Mouse (Mus musculus) liver, adult 2 months (tissue): ENCODE results near the gene Cux2. TPM values are rescaled to one million over a fixed set of nuclear protein-coding genes. Genes with fewer than 3 reads are reported as not detected.

Experiments
- DNase-seq: peaks from one replicate; pipeline ENCODE4 v3.0.0-alpha.2; 2011; ENCODE audit warnings: low read depth, low spot score; ENCODE audit errors: extremely low read depth
- H3K27ac ChIP-seq: fragments of 200-500 bp; replicated peaks from 2 replicates; pipeline ENCODE4 v1.5.1; 2012; ENCODE audit warnings: low read depth, mild to moderate bottlenecking, control low read depth, inconsistent platforms, low read length; ENCODE audit not compliant: insufficient read depth
- H3K27me3 ChIP-seq: fragments of 200-500 bp; 2 replicates; pipeline ENCODE4 v1.6.1; 2012; ENCODE audit warnings: mild to moderate bottlenecking, moderate library complexity, low read length, inconsistent platforms; ENCODE audit not compliant: control insufficient read depth, insufficient read depth
- H3K36me3 ChIP-seq: fragments of 200-500 bp; 2 replicates; pipeline ENCODE4 v1.6.1; 2012; ENCODE audit warnings: low read length, inconsistent platforms; ENCODE audit not compliant: control insufficient read depth, insufficient read depth
- H3K4me1 ChIP-seq: fragments of 200-500 bp; 2 replicates; pipeline ENCODE4 v1.6.1; 2011; ENCODE audit warnings: low read length; ENCODE audit not compliant: control insufficient read depth, insufficient read depth
- H3K4me3 ChIP-seq: fragments of 200-500 bp; 2 replicates; pipeline ENCODE4 v1.5.1; 2011; ENCODE audit warnings: low read depth, mild to moderate bottlenecking, control low read depth, low read length, moderate library complexity; ENCODE audit not compliant: insufficient read depth
- H3K79me2 ChIP-seq: fragments of 200-500 bp; 2 replicates; pipeline ENCODE4 v1.6.1; 2012; ENCODE audit warnings: inconsistent platforms, mild to moderate bottlenecking, low read length, moderate library complexity; ENCODE audit not compliant: control insufficient read depth, insufficient read depth
- H3K9ac ChIP-seq: fragments of 200-500 bp; 2 replicates; pipeline ENCODE4 v1.6.1; 2012; ENCODE audit warnings: low read depth, mild to moderate bottlenecking, control low read depth, inconsistent platforms, low read length
- CTCF ChIP-seq: fragments of 200-500 bp; IDR thresholded peaks from 2 replicates; pipeline ENCODE4 v1.5.1; 2011; ENCODE audit warnings: low read depth, low read length, control low read depth
- POLR2A ChIP-seq: fragments of 200-500 bp; IDR thresholded peaks from 2 replicates; pipeline ENCODE4 v1.6.1; 2011; ENCODE audit warnings: low read length, control low read depth; ENCODE audit not compliant: insufficient read depth; ENCODE audit errors: extremely low read depth
- WGBS: fragments of 180-500 bp; shearing (Covaris S2); methylation state at CpG from one replicate; pipeline ENCODE4 v1.1.7; 2018; 5-methylcytosine and 5-hydroxymethylcytosine counted together
- polyA plus RNA-seq: library from polyadenylated mRNA; depleted of rRNA; stranded (reverse); fragments of >200 nt; gene quantifications from 2 replicates; pipeline ENCODE4 v1.2.3, GENCODE M21; 2012
- total RNA-seq: library from RNA; depleted of rRNA; stranded (reverse); fragments of >200 nt; gene quantifications from 2 replicates; pipeline ENCODE4 v1.2.3, GENCODE M21; 2014

Gene Cux2
- total and polyA plus RNA-seq, 2 experiments: 4.1 to 11.6 TPM

DNA sequence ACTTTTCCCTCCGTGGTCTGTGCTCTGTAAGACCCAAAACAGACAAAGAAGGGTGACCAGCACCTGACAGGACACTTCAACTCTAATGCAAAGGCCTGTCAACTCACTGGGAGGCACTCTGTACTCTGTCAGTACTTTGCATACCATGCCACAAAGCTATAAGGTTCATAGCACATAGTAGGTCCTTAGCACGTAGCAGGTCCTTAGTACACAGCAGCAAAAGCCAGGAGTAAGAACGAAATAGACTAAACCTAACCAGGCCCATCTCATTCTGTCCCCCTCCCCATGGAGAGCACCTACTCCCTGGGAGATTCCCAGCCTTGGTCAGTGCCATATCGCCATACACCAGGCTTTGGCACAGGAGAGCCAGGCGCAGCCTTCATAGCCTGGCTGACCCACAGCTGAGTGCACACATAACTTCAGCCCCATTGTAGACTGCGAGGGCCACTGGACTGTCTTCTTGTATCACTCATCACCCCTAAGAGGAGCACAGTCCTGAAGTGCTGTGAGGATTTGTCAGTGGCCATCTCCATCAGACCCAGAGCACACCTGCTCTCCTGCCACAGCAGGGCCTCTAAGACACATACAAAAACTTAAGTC, 218.8 kb downstream of the Cux2 start:
- TF ChIP-seq POLR2A (no peak), CTCF (no peak)
- no peak overlapping the region for H3K9ac ChIP-seq
- no peaks in the 10 kb centered on the region for H3K27me3 ChIP-seq
- no peak for DNase-seq
- no peak overlapping the region for H3K4me3 ChIP-seq
- H3K79me2 ChIP-seq: peaks cover 82% of the 10 kb centered on the region
- peaks cover 28% of the 10 kb centered on the region for H3K4me1 ChIP-seq
- H3K36me3 ChIP-seq: peaks cover 14% of the 10 kb centered on the region; the same call in 1 of the 2 replicates
- 86% methylated on average over 6 of the region's 6 CpGs for WGBS
- no peak overlapping the region for H3K27ac ChIP-seq

- no peak overlapping the region for H3K9ac ChIP-seq
- H3K36me3 ChIP-seq: peaks cover 15% of the 10 kb centered on the region; the same call in 1 of the 2 replicates
- peaks cover 72% of the 10 kb centered on the region for H3K79me2 ChIP-seq
- no peak overlapping the region for H3K27ac ChIP-seq
- no peak for DNase-seq
- 90% methylated on average over 82 of the region's 82 CpGs for WGBS
- H3K4me1 ChIP-seq: peaks cover 24% of the 10 kb centered on the region
- H3K27me3 ChIP-seq: no peaks in the 10 kb centered on the region
- H3K4me3 ChIP-seq: no peak overlapping the region
- TF ChIP-seq CTCF (no peak), POLR2A (no peak)
These were observed 221.1 kb downstream of the Cux2 start for GRCm38 (mm10) chr5:121828491-121829432.

DNA sequence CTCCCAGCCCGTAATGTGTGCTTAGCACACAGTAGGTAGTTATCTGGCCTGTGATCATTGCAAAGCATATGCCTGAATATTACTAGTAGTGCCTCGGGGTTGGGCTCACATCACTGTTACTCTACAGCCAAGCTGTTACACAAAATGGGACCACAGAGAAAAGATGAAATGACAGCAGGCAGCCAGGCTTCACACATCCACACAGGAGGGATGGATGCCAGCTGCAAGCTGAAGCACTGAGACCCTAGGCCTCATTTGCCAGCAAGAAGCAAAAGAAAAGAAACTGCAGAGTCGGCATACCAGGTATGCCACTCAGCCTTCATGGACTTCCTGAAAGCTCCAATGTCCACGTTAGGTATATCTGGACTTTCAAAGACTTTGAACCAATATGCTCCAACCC, 222.0 kb downstream of the Cux2 start:
- H3K36me3 ChIP-seq: peaks cover 15% of the 10 kb centered on the region; the same call in 1 of the 2 replicates
- TF ChIP-seq POLR2A (no peak), CTCF (no peak)

GRCm38 (mm10) chr5:121825606-121826005, 224.3 kb downstream of the Cux2 start:
- no peak for TF ChIP-seq POLR2A
- TF ChIP-seq CTCF: no peak
- no peak overlapping the region for H3K27ac ChIP-seq
- WGBS: 90% methylated on average over 3 of the region's 3 CpGs
- H3K36me3 ChIP-seq: peaks cover 18% of the 10 kb centered on the region; the same call in 1 of the 2 replicates
- no peaks in the 10 kb centered on the region for H3K27me3 ChIP-seq
- H3K4me1 ChIP-seq: peaks cover 16% of the 10 kb centered on the region
- H3K4me3 ChIP-seq: no peak overlapping the region
- no peak overlapping the region for H3K9ac ChIP-seq
- DNase-seq: no peak
- H3K79me2 ChIP-seq: peaks cover 49% of the 10 kb centered on the region

More for the DNA sequence above, 222.0 kb downstream of the Cux2 start:
- WGBS: 82% methylated on average over 4 of the region's 4 CpGs
- Histone ChIP-seq H3K4me3 (no peak overlapping the region), H3K9ac (no peak overlapping the region), H3K27me3 (no peaks in the 10 kb centered on the region), H3K79me2 (peaks cover 70% of the 10 kb centered on the region), H3K27ac (no peak overlapping the region), H3K4me1 (peaks cover 28% of the 10 kb centered on the region)
- DNase-seq: no peak

GRCm38 (mm10) chr5:121824121-121824520, 225.8 kb downstream of the Cux2 start:
- TF ChIP-seq POLR2A (no peak), CTCF (no peak)
- Histone ChIP-seq H3K27ac (peak overlapping the region; percentile 63), H3K9ac (peak overlapping the region; percentile 36; the same call in 1 of the 2 replicates), H3K36me3 (peaks cover 18% of the 10 kb centered on the region; the same call in 1 of the 2 replicates), H3K4me1 (peaks cover 16% of the 10 kb centered on the region), H3K4me3 (no peak overlapping the region), H3K79me2 (peaks cover 37% of the 10 kb centered on the region; the same call in 1 of the 2 replicates), H3K27me3 (no peaks in the 10 kb centered on the region)
- no peak for DNase-seq
- 68% methylated on average over 4 of the region's 4 CpGs for WGBS
